Mouse (Mus musculus) thymus, adult 2 months (tissue): ENCODE data around the gene Hes1.

ENCODE experiments used
- CTCF ChIP-seq: fragments of 200-500 bp; IDR thresholded peaks from 2 replicates; pipeline ENCODE4 v1.5.1; 2012; ENCODE audit warnings: mild to moderate bottlenecking, control low read depth, low read length, moderate library complexity, borderline replicate concordance; ENCODE audit not compliant: control insufficient read depth, poor library complexity, insufficient read depth; ENCODE audit errors: extremely low read depth
- POLR2A ChIP-seq: fragments of 200-500 bp; IDR thresholded peaks from 2 replicates; pipeline ENCODE4 v1.6.1; 2012; ENCODE audit warnings: mild to moderate bottlenecking, low read length, control low read depth, moderate library complexity; ENCODE audit not compliant: control insufficient read depth, poor library complexity, insufficient read depth; ENCODE audit errors: extremely low read depth

- TF ChIP-seq POLR2A (no peak), CTCF (no peak)
Measured at GRCm38 (mm10) chr16:30111069-30111468, 46.9 kb downstream of the Hes1 start.
